Mouse (Mus musculus): ENCODE results near the gene Rcc1l.

Gene Rcc1l

GRCm38 (mm10) chr5:134176169-134176881 is at the start of gene Rcc1l:
Gene Rcc1l (minus strand): TSS chr5:134176774.
- DNase-seq (ENCODE audit: low read depth, low spot score): peak; percentile 86

GRCm38 (mm10) chr5:134225110-134225901 is 48.7 kb upstream of the Rcc1l start:
- DNase-seq (ENCODE audit: low read depth, low spot score): no peak

- no peak for DNase-seq (ENCODE audit: low read depth, low spot score)
Measured at GRCm38 (mm10) chr5:134221708-134222150, 45.2 kb upstream of the Rcc1l start.

GRCm38 (mm10) chr5:134221278-134221677 is 44.7 kb upstream of the Rcc1l start:
- DNase-seq (ENCODE audit: low read depth, low spot score): no peak

- no peak for DNase-seq (ENCODE audit: low read depth, low spot score)
Measured at GRCm38 (mm10) chr5:134217900-134218299, 41.3 kb upstream of the Rcc1l start.

- no peak for DNase-seq (ENCODE audit: low read depth, low spot score)
Measured at GRCm38 (mm10) chr5:134214021-134214806, 37.6 kb upstream of the Rcc1l start.

GRCm38 (mm10) chr5:134209931-134210554 is 33.5 kb upstream of the Rcc1l start:
- DNase-seq (ENCODE audit: low read depth, low spot score): no peak

GRCm38 (mm10) chr5:134206721-134207120 is 30.1 kb upstream of the Rcc1l start:
- DNase-seq (ENCODE audit: low read depth, low spot score): no peak

GRCm38 (mm10) chr5:134193664-134194063 is 17.1 kb upstream of the Rcc1l start:
- DNase-seq (ENCODE audit: low read depth, low spot score): no peak

GRCm38 (mm10) chr5:134188571-134188970 is 12.0 kb upstream of the Rcc1l start:
- DNase-seq (ENCODE audit: low read depth, low spot score): no peak

- peak; percentile 40 for DNase-seq (ENCODE audit: low read depth, low spot score)
Measured at GRCm38 (mm10) chr5:134186961-134187731, 10.6 kb upstream of the Rcc1l start.

GRCm38 (mm10) chr5:134186059-134186458 is 9.5 kb upstream of the Rcc1l start:
- DNase-seq (ENCODE audit: low read depth, low spot score): no peak

- peak; percentile 96 for DNase-seq (ENCODE audit: low read depth, low spot score)
Measured at GRCm38 (mm10) chr5:134183880-134184808, 7.6 kb upstream of the Rcc1l start, which contains the start of gene Gtf2ird2. Gene Gtf2ird2 (plus strand): TSS chr5:134184019.

- DNase-seq (ENCODE audit: low read depth, low spot score): no peak
Measured at GRCm38 (mm10) chr5:134183162-134183561, 6.6 kb upstream of the Rcc1l start.

GRCm38 (mm10) chr5:134182735-134183134 is 6.2 kb upstream of the Rcc1l start:
- no peak for DNase-seq (ENCODE audit: low read depth, low spot score)

GRCm38 (mm10) chr5:134182172-134182571 is 5.6 kb upstream of the Rcc1l start:
- no peak for DNase-seq (ENCODE audit: low read depth, low spot score)

GRCm38 (mm10) chr5:134179871-134180270 is 3.3 kb upstream of the Rcc1l start:
- DNase-seq (ENCODE audit: low read depth, low spot score): peak; percentile 75

GRCm38 (mm10) chr5:134178536-134178935 is 2.0 kb upstream of the Rcc1l start:
- no peak for DNase-seq (ENCODE audit: low read depth, low spot score)

GRCm38 (mm10) chr5:134175696-134176095 is 878 bp downstream of the Rcc1l start:
- DNase-seq (ENCODE audit: low read depth, low spot score): no peak

- no peak for DNase-seq (ENCODE audit: low read depth, low spot score)
Measured at GRCm38 (mm10) chr5:134173206-134173605, 3.4 kb downstream of the Rcc1l start.
